Mouse (Mus musculus) fibroblast of lung, adult 2 months (primary cell): Measurements from ENCODE around the gene Krtap8-1.

Experiments
- DNase-seq: peaks from one replicate; pipeline ENCODE4 v3.0.0-alpha.2; 2011; ENCODE audit warnings: low read depth

Krtap8-1 gene

DNA sequence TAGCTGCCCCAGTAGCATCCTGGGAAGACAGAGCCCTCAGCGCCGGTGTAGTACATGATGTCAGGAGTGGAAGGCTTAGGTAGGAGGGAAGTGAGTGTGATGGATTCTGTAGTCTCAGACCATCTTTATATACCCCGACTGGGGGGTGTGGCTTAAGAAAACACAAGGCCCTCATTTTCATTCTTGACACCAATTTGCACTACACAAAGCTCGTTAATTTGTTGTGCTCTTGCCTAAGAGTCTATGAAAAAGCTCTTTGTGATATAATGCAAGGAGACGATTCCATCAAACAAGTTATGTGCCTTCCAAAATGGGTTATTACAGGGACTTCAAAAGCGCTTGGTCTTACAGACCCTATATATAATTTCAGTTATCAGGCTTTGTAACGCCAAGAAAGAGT lies at the start of gene Krtap8-1:
Krtap8-1 (minus strand) TSS at position 101 of the 400 bp plus-strand sequence.
- DNase-seq, result no peak

DNA sequence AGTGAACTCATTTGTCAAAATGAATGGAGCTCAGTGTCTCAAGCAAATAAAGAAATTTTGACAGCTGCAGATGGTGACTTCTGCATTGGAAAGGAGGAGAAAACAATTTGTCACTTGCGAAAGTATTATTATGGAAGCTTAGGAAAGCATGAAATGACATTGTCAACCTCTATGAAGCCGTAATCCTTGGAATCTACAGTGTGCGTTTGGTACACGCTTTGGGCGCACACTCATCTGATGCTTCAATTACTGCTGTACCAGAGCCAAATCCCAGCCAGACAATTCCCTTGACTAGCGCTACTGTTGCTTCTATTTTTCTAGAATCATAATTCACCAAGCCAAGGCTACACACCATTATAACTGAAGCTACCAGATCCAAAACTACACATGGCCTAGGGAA lies 49.6 kb upstream of the Krtap8-1 start:
- no peak for DNase-seq

DNA sequence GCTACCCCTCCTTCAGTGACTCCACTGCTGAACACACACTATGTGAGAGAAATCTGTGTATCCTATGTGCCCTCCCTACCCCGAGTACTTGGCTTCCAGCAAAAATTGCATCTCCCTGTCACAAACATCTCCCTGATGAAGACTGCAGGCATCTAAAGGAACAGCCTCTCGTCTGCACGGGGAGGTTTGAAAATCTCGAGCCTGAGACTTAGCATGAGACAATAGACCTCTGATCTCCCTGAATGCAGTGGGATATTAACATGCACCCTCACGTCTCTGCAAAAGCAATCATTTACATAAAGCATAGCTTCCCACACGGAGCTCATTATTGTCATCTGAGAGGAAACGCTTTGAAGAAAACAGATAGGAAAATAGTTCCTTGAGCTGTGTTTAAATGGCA lies 42.8 kb upstream of the Krtap8-1 start:
- no peak for DNase-seq

DNA sequence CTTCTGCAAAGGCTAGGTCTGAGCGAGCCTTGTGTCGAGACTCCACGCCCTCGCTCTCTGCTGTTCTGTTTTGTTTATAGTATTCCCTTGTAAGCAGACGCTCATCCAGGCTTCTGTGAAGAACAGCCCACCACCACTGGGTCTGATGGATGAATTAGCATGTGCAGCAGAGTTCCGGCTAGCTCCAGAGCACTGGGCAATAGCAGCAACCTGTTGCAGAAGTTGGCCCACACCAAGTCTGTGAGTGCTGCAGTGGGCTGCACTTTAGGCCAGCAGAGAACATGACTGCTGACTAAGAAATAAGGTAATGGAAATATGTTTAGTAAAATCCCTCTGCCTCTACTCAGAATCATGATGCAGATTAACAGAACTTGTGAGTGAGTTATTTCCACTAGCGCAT lies 42.1 kb upstream of the Krtap8-1 start:
- DNase-seq, result no peak

DNA sequence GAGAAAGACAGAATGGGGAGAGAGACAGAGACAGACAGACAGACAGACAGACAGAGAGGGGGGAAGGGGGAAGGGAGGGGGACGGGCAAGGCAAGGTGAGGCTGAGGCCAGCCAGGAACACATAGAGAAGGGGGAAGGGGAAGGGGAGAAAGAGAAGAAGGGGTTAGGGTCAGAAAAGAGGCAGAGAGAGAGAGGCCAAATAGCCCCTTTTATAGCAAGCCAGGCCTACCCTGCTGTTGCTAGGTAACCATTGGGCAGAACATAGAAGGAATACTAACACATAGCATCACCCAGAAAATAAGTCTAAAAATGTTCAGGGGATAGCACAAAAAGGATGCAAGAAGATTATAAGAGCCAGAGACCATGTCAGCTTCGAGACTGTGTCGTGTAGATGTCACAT lies 40.6 kb upstream of the Krtap8-1 start:
- DNase-seq, result no peak

DNA sequence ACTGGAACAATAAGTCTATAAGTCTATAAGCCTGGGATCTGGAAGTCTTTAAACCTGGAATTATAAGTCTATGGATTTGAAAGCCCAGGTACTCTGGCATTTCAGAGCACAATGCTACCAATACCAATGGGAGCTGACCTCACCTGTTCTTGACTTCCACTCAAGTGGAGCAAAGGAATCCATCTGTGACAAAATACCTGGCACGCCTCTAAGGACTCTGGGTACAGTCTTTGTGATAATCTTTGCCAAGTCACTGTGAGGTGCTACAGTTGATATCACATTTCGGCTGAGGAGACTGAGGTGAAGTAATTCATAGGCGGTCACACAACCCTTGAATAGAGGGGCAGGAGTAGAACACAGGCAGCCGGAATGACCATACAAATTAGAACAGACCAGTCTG lies 33.2 kb upstream of the Krtap8-1 start:
- DNase-seq, result no peak

DNA sequence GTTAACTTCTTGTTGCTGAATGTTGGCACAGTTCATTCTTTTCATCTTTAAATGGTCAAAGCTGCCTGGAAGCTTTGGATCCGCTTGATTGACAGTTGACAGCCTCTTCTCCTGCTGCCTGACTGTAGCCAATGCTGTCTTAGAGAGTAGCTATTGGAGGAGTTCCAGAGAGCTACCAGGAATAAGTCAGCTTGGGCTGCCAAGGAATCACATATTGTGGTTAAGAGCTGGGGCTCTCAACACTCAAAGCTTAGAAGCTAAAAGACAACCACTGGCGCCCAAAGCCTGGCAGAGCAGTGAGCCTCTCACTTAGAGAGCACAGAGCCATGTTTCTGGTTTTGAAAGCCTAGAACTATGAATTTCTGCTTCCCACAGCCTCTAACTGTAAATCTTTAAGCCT lies 32.8 kb upstream of the Krtap8-1 start:
- DNase-seq, result no peak

DNA sequence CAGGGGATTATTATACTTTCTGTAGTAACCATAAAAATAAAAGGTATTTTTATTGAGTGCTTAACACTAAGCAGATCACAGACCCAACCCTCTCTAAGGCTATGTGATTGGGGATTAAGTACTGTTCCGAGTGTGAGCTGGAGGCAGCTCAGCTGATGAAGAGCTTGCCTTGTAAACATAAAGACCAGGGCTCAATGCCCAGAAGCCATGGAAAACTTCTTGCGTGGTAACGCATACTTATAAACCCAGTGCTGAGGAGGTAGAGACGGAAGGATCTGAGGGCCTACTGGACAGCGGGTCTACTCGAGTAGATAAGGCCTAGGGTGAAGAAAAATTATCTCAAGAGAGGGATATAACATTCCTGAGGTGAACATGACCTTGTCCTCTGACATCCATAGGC lies 32.3 kb upstream of the Krtap8-1 start:
- no peak for DNase-seq

DNA sequence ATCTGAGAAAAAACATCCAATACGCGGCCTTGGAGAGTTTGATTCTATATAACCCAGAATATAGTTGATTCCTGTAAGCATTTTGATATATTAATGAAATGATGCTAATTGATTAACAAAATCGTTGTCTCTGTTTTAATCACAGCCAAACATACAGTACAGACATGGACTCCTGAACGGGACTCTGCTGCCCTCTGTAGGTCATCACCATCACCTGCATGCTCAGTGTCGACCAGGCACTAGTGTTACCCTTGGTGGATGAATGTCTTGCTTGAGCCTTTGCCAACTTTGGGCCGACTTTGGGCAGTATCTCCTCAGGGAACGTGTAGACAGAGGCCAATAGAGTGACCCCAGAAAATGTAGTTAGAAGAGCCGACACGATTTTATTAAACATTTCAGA lies 29.9 kb upstream of the Krtap8-1 start:
- no peak for DNase-seq

DNA sequence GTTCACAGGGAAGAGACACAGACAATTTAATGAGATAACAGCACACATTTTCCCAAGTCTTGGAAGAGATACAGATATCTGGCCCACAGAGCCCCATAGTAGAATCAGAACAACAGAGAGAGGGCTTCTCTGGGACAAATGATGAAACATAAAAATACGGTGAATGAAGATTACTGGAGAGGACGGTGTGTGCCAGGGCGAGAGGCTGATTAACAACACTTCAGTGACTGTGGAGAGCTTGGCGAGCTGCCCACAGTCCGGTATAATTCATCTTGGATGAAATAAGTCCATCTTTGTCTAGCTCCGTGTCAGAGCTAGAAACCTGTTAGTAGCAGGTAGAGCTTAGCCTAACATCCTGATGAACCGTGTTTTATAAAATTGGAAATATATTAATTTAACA lies 25.7 kb upstream of the Krtap8-1 start:
- DNase-seq, result no peak

DNA sequence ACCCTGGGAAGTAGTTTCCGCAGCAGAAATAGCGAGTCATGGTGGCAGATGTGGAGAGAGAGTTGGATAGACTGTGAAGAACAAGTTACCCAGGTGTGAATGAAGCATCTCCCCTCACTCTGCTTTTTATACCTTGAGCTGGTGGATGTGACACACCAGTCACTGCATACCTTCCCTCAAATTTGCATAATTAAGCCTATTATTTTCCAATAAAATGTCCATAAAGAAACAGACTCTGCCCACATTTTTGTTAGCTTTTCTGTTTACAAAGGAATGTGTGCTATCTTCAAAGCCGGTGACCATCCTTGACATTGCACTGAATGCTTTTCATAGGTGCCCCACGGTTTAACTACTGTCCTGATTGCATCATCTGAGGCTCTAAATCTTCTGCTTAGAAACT lies 20.5 kb upstream of the Krtap8-1 start, which contains the start of gene Krtap7-1:
Krtap7-1 (minus strand) TSS at position 101 of the 400 bp plus-strand sequence.
- no peak for DNase-seq

DNA sequence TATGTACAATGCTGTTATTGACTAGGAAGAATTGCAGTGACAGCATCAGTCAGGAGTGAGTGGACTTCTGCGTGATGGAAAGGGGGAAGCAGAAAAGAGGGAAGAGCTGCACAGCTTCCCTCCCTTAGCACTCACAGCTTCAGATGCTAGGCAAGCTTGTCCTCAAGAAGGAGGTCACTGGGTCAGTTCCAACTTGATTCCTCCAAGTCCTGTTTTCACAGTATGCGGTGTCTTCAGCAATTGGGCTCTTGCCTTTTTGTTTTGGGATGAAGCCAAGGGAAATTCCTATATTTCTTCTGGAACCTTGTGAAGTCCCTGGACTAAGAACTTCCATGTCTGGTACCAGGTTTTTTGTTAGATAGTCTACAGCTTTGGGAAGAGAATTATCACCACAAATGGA lies 15.8 kb upstream of the Krtap8-1 start:
- no peak for DNase-seq

DNA sequence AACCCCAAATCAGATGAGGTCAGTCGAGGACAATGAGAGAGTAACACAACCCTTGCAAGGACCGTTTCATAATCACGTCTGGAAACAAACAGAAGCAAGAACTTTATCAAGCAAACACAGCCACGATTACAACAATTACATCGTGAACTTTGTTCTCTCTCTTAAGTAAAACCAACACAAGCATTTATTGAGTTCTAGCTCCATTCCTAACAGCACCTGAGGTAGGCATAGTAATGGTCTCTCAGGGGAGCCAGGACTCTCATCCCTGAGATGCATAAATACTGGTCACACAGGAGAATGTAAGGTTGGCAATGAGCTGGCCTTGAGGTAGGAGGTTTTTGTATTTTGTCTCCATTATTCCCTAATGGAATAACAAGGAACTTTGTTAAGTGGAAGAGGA lies 14.1 kb upstream of the Krtap8-1 start:
- no peak for DNase-seq

DNA sequence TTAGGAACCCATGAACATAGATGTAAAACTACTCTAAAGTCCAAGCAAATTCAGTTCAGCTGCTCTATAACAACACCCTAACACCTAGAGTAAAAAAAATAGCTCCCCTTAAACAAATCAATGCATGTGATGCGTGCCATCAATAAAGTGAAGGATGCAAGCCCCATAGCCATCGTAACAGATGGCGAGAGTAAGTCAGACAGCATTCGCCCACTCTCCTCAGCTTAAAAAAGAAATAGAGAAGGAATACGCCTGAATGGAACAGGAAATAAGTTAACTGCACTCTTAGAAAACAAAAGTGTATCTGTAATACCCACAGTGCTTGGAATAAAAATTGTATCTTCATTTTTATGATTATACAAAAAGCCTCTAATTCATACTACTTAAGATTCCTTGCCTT lies 9.2 kb upstream of the Krtap8-1 start:
- no peak for DNase-seq

DNA sequence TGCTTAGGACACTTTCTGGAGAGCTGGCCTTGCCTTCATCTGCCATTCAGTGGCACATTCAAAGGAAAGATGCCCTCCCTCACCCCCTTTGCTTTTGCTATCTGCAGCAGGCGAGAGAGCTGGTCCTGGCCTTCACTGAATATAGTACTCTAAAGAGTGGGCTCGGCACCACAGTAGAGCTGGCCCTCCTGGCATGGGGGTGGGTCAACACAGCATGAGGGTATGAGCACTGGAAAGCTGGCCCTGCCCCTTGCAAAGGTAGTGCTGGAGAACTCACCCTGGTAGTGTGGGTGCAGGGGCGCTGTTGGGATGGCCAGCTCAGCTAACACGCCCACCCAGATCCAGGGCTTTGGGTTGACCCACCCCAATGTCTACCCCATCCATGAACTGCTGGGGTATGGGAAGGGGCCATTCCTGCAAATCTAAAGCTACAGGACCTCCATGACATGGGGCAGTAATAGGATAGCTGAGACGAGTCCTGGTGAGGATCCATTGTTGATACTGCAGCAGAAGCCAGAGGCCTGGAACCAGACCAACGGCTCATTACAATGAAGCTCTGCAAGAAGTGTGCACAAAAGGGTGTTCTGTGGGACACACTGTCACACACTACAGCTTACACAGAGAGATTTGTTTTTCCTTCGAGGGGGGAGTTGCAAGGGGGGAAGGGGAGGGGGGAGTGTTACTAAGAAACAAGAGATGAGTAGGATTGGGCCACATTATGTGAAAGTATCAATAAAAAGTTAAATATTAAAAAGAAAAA lies 7.8 kb upstream of the Krtap8-1 start:
- DNase-seq, result no peak

DNA sequence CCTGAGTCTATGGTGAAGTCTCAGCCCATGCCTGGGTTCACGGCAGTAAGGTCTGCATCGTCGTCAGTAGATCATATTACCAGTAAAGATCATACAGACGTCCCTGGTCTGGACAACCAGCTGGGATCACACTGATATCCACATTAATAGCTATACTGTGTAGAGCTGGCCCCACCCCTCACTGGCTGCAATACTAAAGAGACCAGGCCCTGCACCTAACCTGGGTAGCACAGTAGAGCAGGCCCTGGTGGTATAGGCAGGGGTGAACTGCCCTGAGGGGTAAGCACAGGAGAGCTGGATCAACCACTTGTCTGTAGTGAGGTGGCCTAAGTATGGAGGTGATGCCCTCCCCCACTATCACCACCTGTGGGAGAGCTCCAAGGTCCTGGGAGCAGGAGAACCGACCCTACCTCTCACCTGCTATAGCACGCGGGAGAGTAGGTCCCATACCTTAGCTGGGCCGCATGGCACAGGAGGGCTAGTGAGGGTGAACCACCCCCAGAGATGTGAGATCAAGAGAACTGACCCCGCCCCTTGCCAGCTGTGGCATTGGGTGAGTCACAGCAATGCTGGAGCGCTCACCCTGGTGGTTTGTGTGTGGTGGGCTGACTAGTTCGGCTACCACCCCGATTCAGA lies 10.0 kb downstream of the Krtap8-1 start:
- DNase-seq, result no peak

DNA sequence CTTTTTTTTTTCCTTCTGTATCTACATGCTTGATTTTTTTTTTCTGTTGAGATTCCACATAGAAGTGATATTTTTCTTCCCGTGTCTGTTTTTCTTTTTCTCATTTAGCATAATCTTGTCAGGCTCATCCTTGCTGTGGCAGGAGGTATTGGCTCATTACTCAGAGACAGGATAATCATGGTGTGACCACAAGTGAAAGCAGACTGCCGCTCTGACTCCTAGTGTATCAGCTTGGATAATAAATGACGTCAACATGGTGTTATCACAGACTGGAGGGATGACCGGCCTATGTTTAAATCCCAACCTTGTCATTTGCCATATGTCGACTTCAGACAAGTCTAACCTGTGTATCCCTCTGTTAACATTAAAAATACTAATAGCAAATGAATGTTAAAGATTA lies 26.6 kb downstream of the Krtap8-1 start:
- DNase-seq, result no peak
